16 mouse cellular contexts compared by ENCODE assay signal in the genomic region with DNA sequence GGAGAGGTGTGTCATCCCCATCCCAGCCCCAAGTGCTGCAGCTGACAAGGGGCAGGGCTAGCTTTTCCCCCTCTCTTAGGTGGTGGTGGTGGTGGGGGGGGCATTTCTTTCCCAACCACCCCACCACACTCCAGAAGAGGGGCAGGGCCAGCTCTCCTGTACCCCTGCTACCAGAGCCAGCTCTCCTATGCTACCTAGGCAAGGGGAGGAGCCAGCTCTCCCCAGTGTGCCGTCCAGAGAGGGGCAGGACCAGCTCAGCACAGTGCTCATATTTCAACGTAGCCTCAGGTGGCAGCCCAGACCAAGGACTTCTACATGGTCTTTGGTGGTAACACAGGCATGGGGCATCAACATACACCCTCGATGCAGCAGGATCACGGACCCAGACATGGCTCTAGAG. TPM values are rescaled to one million over a fixed set of nuclear protein-coding genes. Genes with fewer than 3 reads are reported as not detected.
DNase-seq lines count a peak whose midpoint lies in the region; ATAC-seq and TF ChIP-seq lines count a peak whose summit lies in the region.
"Had no signal": no experiment of that assay in that cellular context is flagged by ENCODE, and none has a peak within 500 bp of the region (broad histone marks: within the 10 kb centered on the region; RNA-seq: fewer than 3 reads in every experiment).

No protein-coding gene starts in this region.

- no peak overlapping the region for H3K9ac ChIP-seq in heart, embryonic 11.5 days (ENCODE audit: low read depth, low read length)
- H3K9ac ChIP-seq in lung, embryonic 14.5 days: no peak overlapping the region
- H3K9ac ChIP-seq: liver, embryonic 12.5 days had no signal

- 0 out of 2 replicates have a peak, but pooled peaks have one; percentile 23 for TF ChIP-seq POLR2A in bone marrow, adult 2 months (IDR thresholded peaks at IDR 0.05; ENCODE audit: borderline replicate concordance, control insufficient read depth, low read depth, low read length)

- TF ChIP-seq CTCF in lung, embryonic 14.5 days (IDR thresholded peaks at IDR 0.05; ENCODE audit: low read depth): no peak
- TF ChIP-seq CTCF in bone marrow, adult 2 months (IDR thresholded peaks at IDR 0.05; ENCODE audit: control insufficient read depth, insufficient read depth, low read length): no peak

- H3K27me3 ChIP-seq in heart, embryonic 11.5 days (ENCODE audit: control insufficient read depth, insufficient read depth, low read length): no peaks in the 10 kb centered on the region
- H3K27me3 ChIP-seq in heart, embryonic 10.5 days (ENCODE audit: insufficient read depth, poor library complexity, severe bottlenecking): no peaks in the 10 kb centered on the region
- no peaks in the 10 kb centered on the region for H3K27me3 ChIP-seq in lung, embryonic 14.5 days (ENCODE audit: insufficient read depth, low read length)
- no peaks in the 10 kb centered on the region for H3K27me3 ChIP-seq in limb, embryonic 10.5 days (ENCODE audit: low read depth, poor library complexity, severe bottlenecking)
- H3K27me3 ChIP-seq: liver, embryonic 12.5 days; Patski had no signal

- ATAC-seq in heart, embryonic 11.5 days (replicated peaks; ENCODE audit: insufficient number of reproducible peaks, low FRiP score, low TSS enrichment): 0 out of 2 replicates have a peak, but pooled peaks have one; percentile 12
- ATAC-seq in lung, embryonic 14.5 days (ENCODE audit: insufficient read depth): peak; percentile 76; the same call in 1 of the 2 replicates
- ATAC-seq: liver, embryonic 12.5 days; Patski had no signal

- no peak overlapping the region for H3K27ac ChIP-seq in heart, embryonic 11.5 days (ENCODE audit: low read depth, low read length)
- no peak overlapping the region for H3K27ac ChIP-seq in heart, embryonic 10.5 days
- no peak overlapping the region for H3K27ac ChIP-seq in lung, embryonic 14.5 days (ENCODE audit: low read depth)
- no peak overlapping the region for H3K27ac ChIP-seq in bone marrow, adult 2 months (ENCODE audit: control insufficient read depth, insufficient read depth, low read depth, low read length, poor library complexity)
- 0 out of 2 replicates have a peak overlapping the region, but pooled peaks have one; percentile 14 for H3K27ac ChIP-seq in limb, embryonic 10.5 days
- H3K27ac ChIP-seq: heart, adult 2 months; liver, embryonic 12.5 days; macrophage had no signal

- 40% methylated on average over 4 of the region's 4 CpGs for WGBS in heart, embryonic 11.5 days (ENCODE audit: insufficient replicate concordance)
- 59% methylated on average over 4 of the region's 4 CpGs for WGBS in heart, embryonic 10.5 days
- 49% methylated on average over 4 of the region's 4 CpGs for WGBS in lung, embryonic 14.5 days
- WGBS in bone marrow, adult 2 months: 68% methylated on average over 4 of the region's 4 CpGs
- 52% methylated on average over 4 of the region's 4 CpGs for WGBS in limb, embryonic 10.5 days

- H3K9me3 ChIP-seq in heart, embryonic 11.5 days (replicated peaks; ENCODE audit: control insufficient read depth, low read length): no peaks in the 10 kb centered on the region
- H3K9me3 ChIP-seq in heart, embryonic 10.5 days: peaks cover 2% of the 10 kb centered on the region; the same call in 1 of the 2 replicates
- H3K9me3 ChIP-seq in lung, embryonic 14.5 days (ENCODE audit: low read depth, low read length): no peaks in the 10 kb centered on the region
- no peaks in the 10 kb centered on the region for H3K9me3 ChIP-seq in limb, embryonic 10.5 days (replicated peaks)
- H3K9me3 ChIP-seq: liver, embryonic 12.5 days had no signal

- H3K4me2 ChIP-seq in heart, embryonic 11.5 days: no peak overlapping the region
- H3K4me2 ChIP-seq in lung, embryonic 14.5 days: no peak overlapping the region
- H3K4me2 ChIP-seq: liver, embryonic 12.5 days had no signal

- H3K4me1 ChIP-seq in heart, embryonic 11.5 days (ENCODE audit: control insufficient read depth, insufficient read depth, low read length): peaks cover 9% of the 10 kb centered on the region; the same call in 1 of the 2 replicates
- peaks cover 43% of the 10 kb centered on the region for H3K4me1 ChIP-seq in heart, embryonic 10.5 days
- H3K4me1 ChIP-seq in lung, embryonic 14.5 days (ENCODE audit: insufficient read depth): no peaks in the 10 kb centered on the region
- H3K4me1 ChIP-seq in bone marrow, adult 2 months (ENCODE audit: control insufficient read depth, insufficient read depth, low read length): no peaks in the 10 kb centered on the region
- H3K4me1 ChIP-seq in limb, embryonic 10.5 days: peaks cover 46% of the 10 kb centered on the region
- H3K4me1 ChIP-seq: liver, embryonic 12.5 days had no signal

- no peak overlapping the region for H3K4me3 ChIP-seq in heart, embryonic 11.5 days (ENCODE audit: low read depth, low read length)
- no peak overlapping the region for H3K4me3 ChIP-seq in heart, embryonic 10.5 days
- H3K4me3 ChIP-seq in lung, embryonic 14.5 days (ENCODE audit: low read depth, low read length): no peak overlapping the region
- no peak overlapping the region for H3K4me3 ChIP-seq in bone marrow, adult 2 months (replicated peaks; ENCODE audit: control insufficient read depth, low read depth, low read length)
- H3K4me3 ChIP-seq in limb, embryonic 10.5 days: no peak overlapping the region
- H3K4me3 ChIP-seq: heart, adult 2 months; liver, embryonic 12.5 days had no signal

- no peaks in the 10 kb centered on the region for H3K36me3 ChIP-seq in heart, embryonic 11.5 days (ENCODE audit: control insufficient read depth, insufficient read depth, low read length)
- no peaks in the 10 kb centered on the region for H3K36me3 ChIP-seq in heart, embryonic 10.5 days
- H3K36me3 ChIP-seq in lung, embryonic 14.5 days (ENCODE audit: insufficient read depth): no peaks in the 10 kb centered on the region
- H3K36me3 ChIP-seq in limb, embryonic 10.5 days: peaks cover 2% of the 10 kb centered on the region; the same call in 1 of the 2 replicates
- H3K36me3 ChIP-seq: liver, embryonic 12.5 days had no signal

- DNase-seq in heart, embryonic 10.5 days (ENCODE audit: low spot score): no peak
- no peak for DNase-seq in lung, embryonic 14.5 days
- DNase-seq in lung, postnatal 25 days (ENCODE audit: low spot score): no peak
- no peak for DNase-seq in limb, embryonic 10.5 days (ENCODE audit: low spot score)
- no peak for DNase-seq in thymus, postnatal 10 days (ENCODE audit: low spot score in 2 of 2)
- DNase-seq in ovary, postnatal 36 days (ENCODE audit: low spot score): no peak
- DNase-seq: cerebellum, postnatal 36 days; gastrocnemius, postnatal 10 days; heart, adult 2 months; heart, postnatal 14 days; spleen, adult 18-20 months had no signal

RNA-seq across cellular contexts. Expression of a gene that starts 50.0 kb away (rescaled TPM):
- polyA plus RNA-seq in heart, embryonic 11.5 days (2014; fragmentation: Nextera tagmentation; extraction: Ambion mirVana): 3.3 and 3.7 TPM in 2 replicates
- 2.2 and 5.0 TPM in 2 replicates for polyA plus RNA-seq in heart, embryonic 10.5 days (2016; fragmentation: Nextera tagmentation; extraction: Ambion mirVana)
- polyA plus RNA-seq in lung, embryonic 14.5 days (2014; fragmentation: Nextera tagmentation; extraction: Ambion mirVana): 5.9 and 6.2 TPM in 2 replicates
- polyA plus RNA-seq in bone marrow, adult 2 months (2011; ENCODE audit: insufficient read depth, insufficient read length, low replicate concordance, missing spikeins): 0.55 and 1.6 TPM in 2 replicates
- polyA plus RNA-seq in limb, embryonic 10.5 days (2016; fragmentation: Nextera tagmentation; extraction: Ambion mirVana): 8.2 and 8.5 TPM in 2 replicates
